Mouse (Mus musculus): Measurements from ENCODE around the gene Spry2. TPM values are rescaled to one million over a fixed set of nuclear protein-coding genes. Genes with fewer than 3 reads are reported as not detected.

Spry2 gene
- polyA plus RNA-seq (2014; fragmentation: Nextera tagmentation; extraction: Ambion mirVana), result 58.3 and 62.9 TPM in 2 replicates

GRCm38 (mm10) chr14:105896791-105897568 lies at the start of gene Spry2:
Gene Spry2, minus strand, starts transcription at chr14:105896819.
- ATAC-seq (replicated peaks; ENCODE audit: insufficient number of reproducible peaks, low FRiP score, low TSS enrichment), result peak; percentile 87
- H3K4me1 ChIP-seq (ENCODE audit: control insufficient read depth, insufficient read depth, low read length), result peaks cover 15% of the 10 kb centered on the region
- H3K9me3 ChIP-seq (replicated peaks; ENCODE audit: control insufficient read depth, low read length), result no peaks in the 10 kb centered on the region
- H3K4me2 ChIP-seq, result peak within 1 kb of the TSS; percentile 94
- H3K4me3 ChIP-seq (ENCODE audit: low read depth, low read length), result peak within 1 kb of the TSS; percentile 91
- H3K9ac ChIP-seq (ENCODE audit: low read depth, low read length), result peak within 1 kb of the TSS; percentile 96
- 0 out of 2 replicates have a peak, but pooled peaks cover 3% of the 10 kb centered on the region for H3K36me3 ChIP-seq (ENCODE audit: control insufficient read depth, insufficient read depth, low read length)
- under 1% methylated on average over 63 of the region's 89 CpGs for WGBS (ENCODE audit: insufficient replicate concordance)
- H3K27me3 ChIP-seq (ENCODE audit: control insufficient read depth, insufficient read depth, low read length), result no peaks in the 10 kb centered on the region
- H3K27ac ChIP-seq (ENCODE audit: low read depth, low read length), result peak within 1 kb of the TSS; percentile 100

- H3K36me3 ChIP-seq (ENCODE audit: control insufficient read depth, insufficient read depth, low read length), result no peaks in the 10 kb centered on the region
- ATAC-seq (replicated peaks; ENCODE audit: insufficient number of reproducible peaks, low FRiP score, low TSS enrichment), result no peak
- H3K27ac ChIP-seq (ENCODE audit: low read depth, low read length), result no peak overlapping the region
- WGBS (ENCODE audit: insufficient replicate concordance), result 46% methylated on average over 9 of the region's 9 CpGs
- no peak overlapping the region for H3K9ac ChIP-seq (ENCODE audit: low read depth, low read length)
- H3K4me1 ChIP-seq (ENCODE audit: control insufficient read depth, insufficient read depth, low read length), result no peaks in the 10 kb centered on the region
- H3K27me3 ChIP-seq (ENCODE audit: control insufficient read depth, insufficient read depth, low read length), result no peaks in the 10 kb centered on the region
- H3K4me2 ChIP-seq, result no peak overlapping the region
- H3K4me3 ChIP-seq (ENCODE audit: low read depth, low read length), result no peak overlapping the region
- no peaks in the 10 kb centered on the region for H3K9me3 ChIP-seq (replicated peaks; ENCODE audit: control insufficient read depth, low read length)
Measured at GRCm38 (mm10) chr14:105941353-105941752, 44.7 kb upstream of the Spry2 start.

- peaks cover 11% of the 10 kb centered on the region; the same call in 1 of the 2 replicates for H3K4me1 ChIP-seq (ENCODE audit: control insufficient read depth, insufficient read depth, low read length)
- no peak overlapping the region for H3K9ac ChIP-seq (ENCODE audit: low read depth, low read length)
- no peaks in the 10 kb centered on the region for H3K36me3 ChIP-seq (ENCODE audit: control insufficient read depth, insufficient read depth, low read length)
- no peaks in the 10 kb centered on the region for H3K27me3 ChIP-seq (ENCODE audit: control insufficient read depth, insufficient read depth, low read length)
- no peak overlapping the region for H3K4me2 ChIP-seq
- no peak overlapping the region for H3K27ac ChIP-seq (ENCODE audit: low read depth, low read length)
- ATAC-seq (replicated peaks; ENCODE audit: insufficient number of reproducible peaks, low FRiP score, low TSS enrichment), result no peak
- no peaks in the 10 kb centered on the region for H3K9me3 ChIP-seq (replicated peaks; ENCODE audit: control insufficient read depth, low read length)
- no peak overlapping the region for H3K4me3 ChIP-seq (ENCODE audit: low read depth, low read length)
- WGBS (ENCODE audit: insufficient replicate concordance), result 65% methylated on average over 9 of the region's 9 CpGs
Measured at GRCm38 (mm10) chr14:105926726-105927125, 30.1 kb upstream of the Spry2 start.

- H3K36me3 ChIP-seq (ENCODE audit: control insufficient read depth, insufficient read depth, low read length), result no peaks in the 10 kb centered on the region
- H3K27me3 ChIP-seq (ENCODE audit: control insufficient read depth, insufficient read depth, low read length), result no peaks in the 10 kb centered on the region
- peaks cover 15% of the 10 kb centered on the region; the same call in 1 of the 2 replicates for H3K4me1 ChIP-seq (ENCODE audit: control insufficient read depth, insufficient read depth, low read length)
- no peak overlapping the region for H3K27ac ChIP-seq (ENCODE audit: low read depth, low read length)
- ATAC-seq (replicated peaks; ENCODE audit: insufficient number of reproducible peaks, low FRiP score, low TSS enrichment), result no peak
- no peaks in the 10 kb centered on the region for H3K9me3 ChIP-seq (replicated peaks; ENCODE audit: control insufficient read depth, low read length)
- no peak overlapping the region for H3K4me3 ChIP-seq (ENCODE audit: low read depth, low read length)
- 82% methylated on average over 2 of the region's 2 CpGs for WGBS (ENCODE audit: insufficient replicate concordance)
- H3K9ac ChIP-seq (ENCODE audit: low read depth, low read length), result no peak overlapping the region
- H3K4me2 ChIP-seq, result no peak overlapping the region
Measured at GRCm38 (mm10) chr14:105925305-105925704, 28.7 kb upstream of the Spry2 start.

GRCm38 (mm10) chr14:105924712-105925111 lies 28.1 kb upstream of the Spry2 start:
- no peaks in the 10 kb centered on the region for H3K9me3 ChIP-seq (replicated peaks; ENCODE audit: control insufficient read depth, low read length)
- 40% methylated on average over 1 of the region's 1 CpGs for WGBS (ENCODE audit: insufficient replicate concordance)
- no peak overlapping the region for H3K27ac ChIP-seq (ENCODE audit: low read depth, low read length)
- no peak overlapping the region for H3K4me2 ChIP-seq
- no peak for ATAC-seq (replicated peaks; ENCODE audit: insufficient number of reproducible peaks, low FRiP score, low TSS enrichment)
- no peaks in the 10 kb centered on the region for H3K36me3 ChIP-seq (ENCODE audit: control insufficient read depth, insufficient read depth, low read length)
- no peak overlapping the region for H3K4me3 ChIP-seq (ENCODE audit: low read depth, low read length)
- H3K27me3 ChIP-seq (ENCODE audit: control insufficient read depth, insufficient read depth, low read length), result no peaks in the 10 kb centered on the region
- no peak overlapping the region for H3K9ac ChIP-seq (ENCODE audit: low read depth, low read length)
- H3K4me1 ChIP-seq (ENCODE audit: control insufficient read depth, insufficient read depth, low read length), result peaks cover 15% of the 10 kb centered on the region; the same call in 1 of the 2 replicates

GRCm38 (mm10) chr14:105922874-105923273 lies 26.3 kb upstream of the Spry2 start:
- H3K27ac ChIP-seq (ENCODE audit: low read depth, low read length), result no peak overlapping the region; the same call in 1 of the 2 replicates
- no peaks in the 10 kb centered on the region for H3K9me3 ChIP-seq (replicated peaks; ENCODE audit: control insufficient read depth, low read length)
- H3K36me3 ChIP-seq (ENCODE audit: control insufficient read depth, insufficient read depth, low read length), result no peaks in the 10 kb centered on the region
- no peaks in the 10 kb centered on the region for H3K27me3 ChIP-seq (ENCODE audit: control insufficient read depth, insufficient read depth, low read length)
- 4% methylated on average over 8 of the region's 8 CpGs for WGBS (ENCODE audit: insufficient replicate concordance)
- no peak overlapping the region for H3K9ac ChIP-seq (ENCODE audit: low read depth, low read length)
- H3K4me1 ChIP-seq (ENCODE audit: control insufficient read depth, insufficient read depth, low read length), result peaks cover 15% of the 10 kb centered on the region; the same call in 1 of the 2 replicates
- H3K4me2 ChIP-seq, result peak overlapping the region; percentile 29
- ATAC-seq (replicated peaks; ENCODE audit: insufficient number of reproducible peaks, low FRiP score, low TSS enrichment), result no peak
- no peak overlapping the region for H3K4me3 ChIP-seq (ENCODE audit: low read depth, low read length)

GRCm38 (mm10) chr14:105922427-105922826 lies 25.8 kb upstream of the Spry2 start:
- Histone ChIP-seq H3K9me3 (replicated peaks; ENCODE audit: control insufficient read depth, low read length) (no peaks in the 10 kb centered on the region), H3K4me1 (ENCODE audit: control insufficient read depth, insufficient read depth, low read length) (peaks cover 15% of the 10 kb centered on the region; the same call in 1 of the 2 replicates), H3K27me3 (ENCODE audit: control insufficient read depth, insufficient read depth, low read length) (no peaks in the 10 kb centered on the region), H3K27ac (ENCODE audit: low read depth, low read length) (no peak overlapping the region; the same call in 1 of the 2 replicates), H3K9ac (ENCODE audit: low read depth, low read length) (no peak overlapping the region), H3K4me3 (ENCODE audit: low read depth, low read length) (no peak overlapping the region), H3K36me3 (ENCODE audit: control insufficient read depth, insufficient read depth, low read length) (no peaks in the 10 kb centered on the region), H3K4me2 (peak overlapping the region; percentile 29; the same call in 1 of the 2 replicates)
- ATAC-seq (replicated peaks; ENCODE audit: insufficient number of reproducible peaks, low FRiP score, low TSS enrichment), result no peak
- 17% methylated on average over 5 of the region's 5 CpGs for WGBS (ENCODE audit: insufficient replicate concordance)

- ATAC-seq (replicated peaks; ENCODE audit: insufficient number of reproducible peaks, low FRiP score, low TSS enrichment), result no peak
- Histone ChIP-seq H3K9me3 (replicated peaks; ENCODE audit: control insufficient read depth, low read length) (no peaks in the 10 kb centered on the region), H3K27ac (ENCODE audit: low read depth, low read length) (no peak overlapping the region), H3K4me2 (peak overlapping the region; percentile 48), H3K9ac (ENCODE audit: low read depth, low read length) (no peak overlapping the region), H3K4me3 (ENCODE audit: low read depth, low read length) (no peak overlapping the region), H3K27me3 (ENCODE audit: control insufficient read depth, insufficient read depth, low read length) (no peaks in the 10 kb centered on the region), H3K36me3 (ENCODE audit: control insufficient read depth, insufficient read depth, low read length) (no peaks in the 10 kb centered on the region), H3K4me1 (ENCODE audit: control insufficient read depth, insufficient read depth, low read length) (peaks cover 15% of the 10 kb centered on the region; the same call in 1 of the 2 replicates)
- 10% methylated on average over 8 of the region's 8 CpGs for WGBS (ENCODE audit: insufficient replicate concordance)
Measured at GRCm38 (mm10) chr14:105921217-105921695, 24.6 kb upstream of the Spry2 start.

All from heart, embryonic 11.5 days (tissue).